Mouse (Mus musculus) mouse embryonic stem cell (cell line): ENCODE results near the gene Ttc38.

Experiments
- in situ Hi-C, 2 experiments: fragments of 300-500 bp; cut with MboI; formaldehyde crosslinking; loops; 1 replicate in 1 of 2; 3 replicates in 1 of 2; pipeline ENCODE4 v1.14.3; 2019 to 2020; ENCODE audit warnings: low sequenced_read_pairs in 2 of 2, low pct_unique_long_range_greater_than_20kb in 1 of 2, mixed read lengths in 1 of 2; ENCODE audit not compliant: unreplicated experiment in 1 of 2

Gene Ttc38

GRCm38 (mm10) chr15:85831954-85832590 is at the start of gene Ttc38:
TSS of gene Ttc38 (plus strand) at chr15:85832306.
- in situ Hi-C loops = no loop called here

- in situ Hi-C loops = no loop called here
Observed at GRCm38 (mm10) chr15:85783146-85783545, 49.0 kb upstream of the Ttc38 start.

DNA sequence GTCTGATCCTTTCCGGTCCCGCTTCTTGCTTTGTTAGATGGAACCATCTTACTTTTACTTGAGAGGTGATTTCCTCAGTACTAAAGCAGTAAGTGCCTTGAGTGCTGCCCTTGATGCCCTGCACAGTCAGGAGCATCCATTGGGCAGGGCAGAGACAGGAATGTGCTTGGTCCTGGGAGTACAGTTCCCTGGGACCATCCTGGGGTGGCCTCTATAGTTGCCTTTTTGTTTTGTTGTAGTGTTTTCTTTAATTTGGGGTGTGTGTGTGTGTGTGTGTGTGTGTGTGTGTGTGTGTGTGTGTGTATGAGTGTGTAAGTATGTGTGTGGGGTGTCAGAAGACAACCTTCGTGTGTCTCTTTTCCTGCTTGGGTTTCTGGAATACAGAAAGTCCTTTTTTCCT is 47.8 kb upstream of the Ttc38 start:
- in situ Hi-C loops = no loop called here

DNA sequence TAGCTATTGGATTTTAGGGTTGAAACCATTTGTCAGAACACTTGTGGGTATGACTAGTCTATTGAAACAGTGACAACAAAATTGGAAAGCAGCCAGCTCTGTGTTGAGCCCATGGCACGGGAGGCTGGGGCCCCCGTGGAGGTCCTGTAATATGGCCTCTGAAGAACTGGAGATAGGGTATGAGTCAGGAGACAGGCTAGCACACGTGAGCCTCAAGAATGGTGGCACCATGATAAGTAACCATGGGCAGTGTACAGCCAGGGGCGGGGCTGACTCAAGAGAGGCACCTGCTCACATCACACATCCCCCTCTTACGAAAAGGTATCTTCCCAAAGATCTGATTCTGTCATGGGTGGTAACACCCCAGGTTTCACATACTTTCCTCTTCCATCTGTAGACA is 45.4 kb upstream of the Ttc38 start:
- in situ Hi-C loops = no loop called here

- in situ Hi-C loops = no loop called here
Observed at GRCm38 (mm10) chr15:85787482-85787881, 44.6 kb upstream of the Ttc38 start.

DNA sequence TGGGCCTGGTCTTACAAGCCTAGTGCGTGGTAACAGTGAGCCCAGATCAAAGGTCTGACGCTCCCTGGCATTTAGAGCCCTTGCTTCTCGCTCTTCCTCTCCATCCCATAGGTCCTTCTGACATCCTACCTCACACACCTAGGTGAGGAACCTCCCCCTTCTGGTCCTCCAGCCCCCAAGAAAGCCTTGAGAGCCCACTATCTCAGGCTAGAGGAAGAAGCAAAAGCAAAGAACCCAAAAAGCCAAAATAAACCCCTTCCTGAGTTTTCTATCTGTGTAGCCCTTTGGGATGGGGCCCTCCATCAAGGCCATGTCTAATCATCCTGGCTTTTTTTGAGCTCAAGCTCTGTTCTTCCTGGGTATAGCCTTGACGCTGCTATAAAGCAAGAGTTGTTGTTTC is 44.1 kb upstream of the Ttc38 start:
- in situ Hi-C loops = no loop called here

- in situ Hi-C loops = no loop called here
Observed at GRCm38 (mm10) chr15:85788633-85789032, 43.5 kb upstream of the Ttc38 start.

DNA sequence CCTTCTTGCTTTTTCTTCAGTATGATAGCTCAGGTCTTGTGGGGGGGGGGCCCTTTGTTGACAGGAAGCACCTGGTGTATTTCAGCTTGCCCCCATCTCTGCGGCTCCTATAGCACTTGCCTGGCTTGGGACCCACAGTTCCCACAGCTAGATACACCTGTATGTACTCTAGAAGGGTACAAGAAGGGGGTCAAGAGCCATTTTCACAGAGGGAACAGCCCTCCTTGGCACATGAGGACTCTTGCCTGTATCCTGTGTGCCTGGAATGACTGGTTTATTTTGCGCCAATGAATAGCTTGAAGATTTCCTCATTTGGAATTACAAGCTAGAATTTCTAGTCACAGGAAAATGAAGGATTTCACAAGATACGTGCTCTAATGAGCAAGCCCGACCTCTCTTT is 40.7 kb upstream of the Ttc38 start:
- in situ Hi-C loops = no loop called here

- in situ Hi-C loops = no loop called here
Observed at GRCm38 (mm10) chr15:85792819-85793218, 39.3 kb upstream of the Ttc38 start.

DNA sequence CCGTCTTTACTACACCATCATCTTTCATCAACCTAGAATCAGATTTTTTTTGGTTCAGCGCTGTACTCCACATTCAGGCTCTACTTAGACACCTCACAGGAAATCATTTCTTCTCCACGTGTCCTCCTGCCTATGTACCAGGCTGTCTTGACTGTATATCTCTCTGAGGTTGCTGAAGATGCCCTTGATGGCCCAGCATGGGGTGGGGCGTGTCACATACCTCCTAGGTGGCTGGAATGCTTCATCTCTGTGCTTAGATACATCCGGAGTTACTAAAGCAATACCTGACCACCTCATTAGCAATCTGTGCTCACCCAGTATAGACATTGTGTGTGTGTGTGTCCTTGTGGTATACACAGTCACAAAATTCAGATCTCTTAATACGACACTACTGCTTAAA is 36.6 kb upstream of the Ttc38 start:
- in situ Hi-C loops = no loop called here

DNA sequence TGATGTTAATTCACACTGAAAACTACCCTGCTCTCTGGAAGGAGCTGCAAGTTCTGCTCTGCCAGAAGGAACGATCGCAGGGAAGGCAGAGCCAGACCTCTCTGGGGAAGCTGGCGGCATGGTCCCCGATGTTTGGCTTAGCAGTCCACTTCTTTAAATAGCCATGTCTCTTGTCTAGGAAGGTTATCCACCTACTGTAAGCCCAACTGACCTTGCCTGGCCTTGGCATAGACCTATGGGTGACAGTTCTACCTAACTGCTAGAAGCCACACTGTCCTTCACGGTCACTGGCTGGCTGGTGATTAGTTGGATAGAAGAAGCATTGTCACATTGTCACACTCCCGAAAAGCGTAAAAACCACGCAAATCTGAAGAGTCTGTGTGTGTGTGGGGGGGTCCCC is 33.4 kb upstream of the Ttc38 start:
- in situ Hi-C loops = no loop called here

DNA sequence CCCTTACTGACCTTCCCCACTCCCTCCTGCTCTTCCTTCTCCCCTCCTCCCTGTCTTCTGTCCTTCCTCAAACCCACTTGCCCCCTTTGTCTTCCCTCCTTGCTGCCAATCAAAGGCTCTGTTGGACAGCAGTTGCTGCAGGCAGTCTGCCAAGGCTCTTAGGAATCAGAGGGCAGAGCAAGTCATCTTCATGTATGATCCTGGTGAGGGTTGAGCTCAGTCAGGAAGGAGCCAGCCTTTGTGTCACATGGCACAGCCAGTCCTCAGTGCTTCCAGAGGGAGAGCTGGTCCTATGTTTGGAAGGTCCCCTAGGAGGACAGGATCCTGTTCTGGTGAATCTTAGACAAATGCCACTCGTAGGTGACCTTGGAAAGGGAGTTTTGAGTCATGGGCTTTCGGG is 29.2 kb upstream of the Ttc38 start:
- in situ Hi-C loops = no loop called here

DNA sequence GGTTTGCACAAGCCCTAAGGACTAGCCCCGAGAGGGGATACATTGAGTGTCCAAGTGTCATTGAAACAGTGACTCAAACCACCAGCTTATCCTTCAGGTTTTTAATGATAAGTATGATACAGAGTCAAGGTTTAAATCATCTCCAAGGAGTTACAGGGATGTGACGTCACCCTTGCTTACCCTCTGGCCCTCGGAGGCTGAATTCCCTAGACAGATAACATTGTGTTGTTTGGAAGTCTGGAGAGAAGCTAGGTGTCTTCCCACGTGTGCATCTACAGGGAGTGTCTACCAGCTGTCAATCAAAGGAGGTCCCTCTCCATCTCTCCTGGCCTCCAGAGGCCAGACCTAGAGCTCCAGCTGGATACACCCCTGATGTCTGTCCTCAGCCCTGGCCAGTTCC is 25.2 kb upstream of the Ttc38 start:
- in situ Hi-C loops = no loop called here

DNA sequence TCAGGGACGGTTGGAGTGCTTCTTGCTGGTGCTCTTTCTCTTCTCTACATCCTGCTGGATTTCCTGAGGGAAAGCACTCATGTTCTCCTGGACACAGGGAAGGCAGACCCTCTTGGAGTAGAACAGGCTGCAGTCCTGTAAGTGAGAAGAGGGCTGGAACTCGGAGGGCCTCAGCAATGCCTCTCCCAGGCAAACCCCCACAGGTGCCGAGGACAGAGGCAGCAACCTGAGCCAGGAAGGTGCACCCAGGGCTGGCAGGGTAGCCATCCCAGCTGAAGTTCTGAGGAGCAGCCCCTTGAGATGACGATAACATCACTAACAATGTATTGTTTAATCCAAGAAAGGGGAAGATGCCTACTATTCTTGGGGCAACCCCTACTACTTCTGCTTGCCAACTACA is 24.7 kb upstream of the Ttc38 start:
- in situ Hi-C loops = no loop called here

- in situ Hi-C loops = no loop called here
Observed at GRCm38 (mm10) chr15:85808031-85808430, 24.1 kb upstream of the Ttc38 start.

DNA sequence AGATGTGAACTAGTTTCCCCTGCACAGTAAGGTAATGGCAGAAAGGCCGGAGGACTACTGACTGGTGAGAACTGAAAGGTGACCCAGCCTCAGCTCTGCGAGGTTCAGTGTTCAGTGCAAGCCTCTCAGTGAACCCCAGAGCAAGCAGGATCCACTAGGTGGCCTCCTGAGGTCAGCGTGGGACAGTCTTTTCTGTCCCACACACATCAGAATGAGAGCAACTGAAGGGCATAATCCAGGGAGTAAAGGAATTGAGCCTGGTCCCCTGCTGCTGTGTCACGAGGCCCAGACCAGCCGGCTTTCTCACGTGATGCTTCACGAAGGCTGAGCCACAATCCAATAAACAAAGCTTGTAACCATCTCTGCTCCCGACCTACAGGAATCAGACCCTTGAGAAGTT is 23.7 kb upstream of the Ttc38 start:
- in situ Hi-C loops = no loop called here

GRCm38 (mm10) chr15:85809091-85809490 is 23.0 kb upstream of the Ttc38 start:
- in situ Hi-C loops = no loop called here

- in situ Hi-C loops = no loop called here
Observed at GRCm38 (mm10) chr15:85810462-85810805, 21.7 kb upstream of the Ttc38 start.

GRCm38 (mm10) chr15:85810806-85811521 is 21.1 kb upstream of the Ttc38 start:
- in situ Hi-C loops = no loop called here

DNA sequence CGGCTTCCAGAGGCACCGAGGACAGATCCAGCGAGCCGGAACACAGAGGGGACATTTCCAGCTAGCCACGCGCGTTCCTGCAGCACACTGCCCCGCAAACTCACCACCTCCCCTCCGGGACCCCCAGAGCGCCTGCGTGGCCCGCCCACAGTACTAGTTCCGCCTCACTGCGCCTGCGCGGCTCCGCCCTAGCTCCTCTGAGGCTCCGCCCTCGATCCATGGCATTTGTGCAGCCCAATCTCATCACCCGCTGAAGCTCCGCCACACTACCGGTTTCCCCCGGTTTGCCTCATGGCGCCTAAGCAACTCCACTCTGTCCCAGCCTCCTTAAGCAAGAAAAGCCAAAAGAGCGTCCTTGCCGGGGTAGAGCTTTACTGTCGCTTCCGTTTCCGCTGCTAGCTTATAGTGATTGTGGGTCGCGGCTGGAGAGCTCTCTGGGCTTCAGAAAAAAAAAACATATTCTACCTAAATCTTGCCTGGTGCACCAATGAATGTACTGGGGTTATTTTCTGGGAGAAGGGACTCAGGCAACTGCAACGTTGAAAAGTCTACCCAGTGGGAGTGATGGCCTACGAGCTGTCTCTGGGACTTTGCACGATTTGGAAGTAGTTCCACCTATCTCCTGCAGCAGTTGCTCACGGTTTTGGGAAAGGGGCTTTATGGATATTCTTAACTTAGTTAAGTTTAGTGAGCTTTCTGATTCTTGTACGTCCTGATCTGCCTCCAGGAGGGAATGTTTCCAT is 20.4 kb upstream of the Ttc38 start, which contains the start of gene Cdpf1:
Cdpf1 (minus strand) TSS at position 163 of the 743 bp plus-strand sequence.
- in situ Hi-C loops = no loop called here
